Mouse (Mus musculus): ENCODE data around the gene Fitm1. TPM values are rescaled to one million over a fixed set of nuclear protein-coding genes. Genes with fewer than 3 reads are reported as not detected.

Gene Fitm1
- 0.26 TPM in 1 of 2 replicates, not detected in the other for polyA plus RNA-seq (2015; fragmentation: Nextera tagmentation; extraction: Ambion mirVana)

GRCm38 (mm10) chr14:55575302-55575701, at the start of gene Fitm1:
Fitm1 (plus strand) TSS chr14:55575617.

GRCm38 (mm10) chr14:55540067-55540786, 35.2 kb upstream of the Fitm1 start, which contains the start of gene Pck2:
Pck2 (plus strand) TSS chr14:55540266.

GRCm38 (mm10) chr14:55559799-55560201, 15.6 kb upstream of the Fitm1 start, which contains the start of gene Dcaf11:
Dcaf11 (plus strand) TSS chr14:55560006.

GRCm38 (mm10) chr14:55560202-55561073, 15.0 kb upstream of the Fitm1 start, which contains the start of gene A730061H03Rik:
A730061H03Rik (minus strand) TSS chr14:55560406.

GRCm38 (mm10) chr14:55577871-55578667, 2.7 kb downstream of the Fitm1 start, which contains the start of gene Psme1:
Psme1 (plus strand) TSS chr14:55578123.

GRCm38 (mm10) chr14:55584702-55585565, 9.5 kb downstream of the Fitm1 start, which contains the start of gene Emc9:
Emc9 (minus strand) TSS chr14:55585302.

GRCm38 (mm10) chr14:55590748-55591330, 15.4 kb downstream of the Fitm1 start, which contains the start of gene Psme2:
Psme2 (minus strand) TSS chr14:55591113.

GRCm38 (mm10) chr14:55591331-55591891, 16.0 kb downstream of the Fitm1 start, which contains the start of gene Rnf31:
Rnf31 (plus strand) TSS chr14:55591708.

GRCm38 (mm10) chr14:55603271-55603632, 27.8 kb downstream of the Fitm1 start, which contains the start of gene Irf9:
Irf9 (plus strand) TSS chr14:55603571.

GRCm38 (mm10) chr14:55617822-55618221, 42.4 kb downstream of the Fitm1 start, which contains the start of gene Rec8:
Rec8 (plus strand) TSS chr14:55618037.

Other genes starting within 250 kb of the Fitm1 start
- gene Dhrs4, start 96.9 kb upstream of the Fitm1 start, polyA plus RNA-seq (2015; fragmentation: Nextera tagmentation; extraction: Ambion mirVana): 52.0 and 53.1 TPM in 2 replicates
- gene Carmil3, start 85.0 kb upstream of the Fitm1 start, polyA plus RNA-seq (2015; fragmentation: Nextera tagmentation; extraction: Ambion mirVana): 0.22 and 0.35 TPM in 2 replicates
- 1.8 and 1.9 TPM in 2 replicates for gene Cpne6, start 65.2 kb upstream of the Fitm1 start, polyA plus RNA-seq (2015; fragmentation: Nextera tagmentation; extraction: Ambion mirVana)
- not detected in 2 replicates for gene Nrl, start 50.6 kb upstream of the Fitm1 start, polyA plus RNA-seq (2015; fragmentation: Nextera tagmentation; extraction: Ambion mirVana)
- gene Pck2, start 35.4 kb upstream of the Fitm1 start, polyA plus RNA-seq (2015; fragmentation: Nextera tagmentation; extraction: Ambion mirVana): 41.2 and 47.1 TPM in 2 replicates
- gene Dcaf11, start 15.6 kb upstream of the Fitm1 start, polyA plus RNA-seq (2015; fragmentation: Nextera tagmentation; extraction: Ambion mirVana): 55.6 and 63.3 TPM in 2 replicates
- 0.51 and 1.1 TPM in 2 replicates for gene A730061H03Rik, start 15.2 kb upstream of the Fitm1 start, polyA plus RNA-seq (2015; fragmentation: Nextera tagmentation; extraction: Ambion mirVana)
- gene Psme1, start 2.5 kb downstream of the Fitm1 start, polyA plus RNA-seq (2015; fragmentation: Nextera tagmentation; extraction: Ambion mirVana): 104 and 112 TPM in 2 replicates
- gene Emc9, start 9.7 kb downstream of the Fitm1 start, polyA plus RNA-seq (2015; fragmentation: Nextera tagmentation; extraction: Ambion mirVana): 6.7 and 6.8 TPM in 2 replicates
- gene Psme2, start 15.5 kb downstream of the Fitm1 start, polyA plus RNA-seq (2015; fragmentation: Nextera tagmentation; extraction: Ambion mirVana): 218 and 249 TPM in 2 replicates
- gene Rnf31, start 16.1 kb downstream of the Fitm1 start, polyA plus RNA-seq (2015; fragmentation: Nextera tagmentation; extraction: Ambion mirVana): 11.0 and 13.6 TPM in 2 replicates
- gene Irf9, start 28.0 kb downstream of the Fitm1 start, polyA plus RNA-seq (2015; fragmentation: Nextera tagmentation; extraction: Ambion mirVana): 17.2 and 21.2 TPM in 2 replicates
- gene Rec8, start 42.4 kb downstream of the Fitm1 start, polyA plus RNA-seq (2015; fragmentation: Nextera tagmentation; extraction: Ambion mirVana): 1.3 and 1.9 TPM in 2 replicates
- gene Ipo4, start 60.3 kb downstream of the Fitm1 start, polyA plus RNA-seq (2015; fragmentation: Nextera tagmentation; extraction: Ambion mirVana): 60.2 and 63.0 TPM in 2 replicates
- gene Gm49378, start 62.3 kb downstream of the Fitm1 start, polyA plus RNA-seq (2015; fragmentation: Nextera tagmentation; extraction: Ambion mirVana): 0.56 and 1.4 TPM in 2 replicates
- 68.6 and 69.9 TPM in 2 replicates for gene Tm9sf1, start 68.2 kb downstream of the Fitm1 start, polyA plus RNA-seq (2015; fragmentation: Nextera tagmentation; extraction: Ambion mirVana)
- gene Tssk4, start 74.6 kb downstream of the Fitm1 start, polyA plus RNA-seq (2015; fragmentation: Nextera tagmentation; extraction: Ambion mirVana): 0.26 and 0.35 TPM in 2 replicates
- 35.8 and 39.5 TPM in 2 replicates for gene Mdp1, start 84.9 kb downstream of the Fitm1 start, polyA plus RNA-seq (2015; fragmentation: Nextera tagmentation; extraction: Ambion mirVana)
- 32.0 and 33.0 TPM in 2 replicates for gene Gmpr2, start 96.3 kb downstream of the Fitm1 start, polyA plus RNA-seq (2015; fragmentation: Nextera tagmentation; extraction: Ambion mirVana)
- 388 and 415 TPM in 2 replicates for gene Nedd8, start 96.5 kb downstream of the Fitm1 start, polyA plus RNA-seq (2015; fragmentation: Nextera tagmentation; extraction: Ambion mirVana)
- 13.9 and 15.5 TPM in 2 replicates for gene Tinf2, start 106.2 kb downstream of the Fitm1 start, polyA plus RNA-seq (2015; fragmentation: Nextera tagmentation; extraction: Ambion mirVana)
- 7.4 and 9.2 TPM in 2 replicates for gene Tgm1, start 138.3 kb downstream of the Fitm1 start, polyA plus RNA-seq (2015; fragmentation: Nextera tagmentation; extraction: Ambion mirVana)
- gene Rabggta, start 146.6 kb downstream of the Fitm1 start, polyA plus RNA-seq (2015; fragmentation: Nextera tagmentation; extraction: Ambion mirVana): 17.3 and 20.5 TPM in 2 replicates
- gene Dhrs1, start 170.1 kb downstream of the Fitm1 start, polyA plus RNA-seq (2015; fragmentation: Nextera tagmentation; extraction: Ambion mirVana): 60.6 and 62.9 TPM in 2 replicates
- 18.6 TPM in 2 replicates for gene Nop9, start 170.1 kb downstream of the Fitm1 start, polyA plus RNA-seq (2015; fragmentation: Nextera tagmentation; extraction: Ambion mirVana)
- gene Cideb, start 182.8 kb downstream of the Fitm1 start, polyA plus RNA-seq (2015; fragmentation: Nextera tagmentation; extraction: Ambion mirVana): 0.13 and 0.18 TPM in 2 replicates
- gene Ltb4r2, start 185.8 kb downstream of the Fitm1 start, polyA plus RNA-seq (2015; fragmentation: Nextera tagmentation; extraction: Ambion mirVana): 0.29 and 0.39 TPM in 2 replicates
- 0.76 and 6.9 TPM in 2 replicates for gene Ltb4r1, start 190.3 kb downstream of the Fitm1 start, polyA plus RNA-seq (2015; fragmentation: Nextera tagmentation; extraction: Ambion mirVana)
- 2.3 and 2.7 TPM in 2 replicates for gene Adcy4, start 208.5 kb downstream of the Fitm1 start, polyA plus RNA-seq (2015; fragmentation: Nextera tagmentation; extraction: Ambion mirVana)
- gene Ripk3, start 213.2 kb downstream of the Fitm1 start, polyA plus RNA-seq (2015; fragmentation: Nextera tagmentation; extraction: Ambion mirVana): 19.1 and 19.2 TPM in 2 replicates
- 22.3 and 22.5 TPM in 2 replicates for gene Nfatc4, start 247.5 kb downstream of the Fitm1 start, polyA plus RNA-seq (2015; fragmentation: Nextera tagmentation; extraction: Ambion mirVana)